Mouse (Mus musculus) layer of hippocampus, postnatal 14 days (tissue): ENCODE data around the gene Ripor1. TPM values are rescaled to one million over a fixed set of nuclear protein-coding genes. Genes with fewer than 3 reads are reported as not detected.

Source experiments
- DNase-seq, 2 experiments: peaks; one replicate each; pipeline ENCODE4 v3.0.0; 2021 to 2022; ENCODE audit warnings: low spot score in 2 of 2, mixed read lengths in 1 of 2
- microRNA-seq, 2 experiments: library from miRNA; unstranded; fragments of <30 nt; microRNA quantifications; one replicate each; pipeline ENCODE4 v1.2.0; 2021
- total RNA-seq, 2 experiments: library from RNA; stranded (reverse); gene quantifications; 2 replicates each; pipeline ENCODE4 v1.2.3; 2021

Ripor1 gene
- total RNA-seq, 2 experiments from 2014 or later: 81.6 to 86.9 TPM

GRCm38 (mm10) chr8:105624401-105624800, 19.3 kb downstream of the Ripor1 start:
- DNase-seq: peak in 1 of 2 experiments; percentile 84

GRCm38 (mm10) chr8:105624831-105625230, 19.8 kb downstream of the Ripor1 start:
- no peak for DNase-seq

- DNase-seq: no peak
Observed at GRCm38 (mm10) chr8:105626086-105626485, 21.0 kb downstream of the Ripor1 start.

GRCm38 (mm10) chr8:105629337-105629736, 24.3 kb downstream of the Ripor1 start:
- DNase-seq: no peak

- DNase-seq: no peak
Observed at GRCm38 (mm10) chr8:105634771-105635458, 29.9 kb downstream of the Ripor1 start.

GRCm38 (mm10) chr8:105635481-105635880, 30.4 kb downstream of the Ripor1 start:
- no peak for DNase-seq

GRCm38 (mm10) chr8:105636018-105636962, 31.2 kb downstream of the Ripor1 start, which contains the start of gene Ctcf:
Gene Ctcf (plus strand): TSS chr8:105636568.
- DNase-seq: peak; percentile 90 to 92

GRCm38 (mm10) chr8:105636963-105637510, 32.0 kb downstream of the Ripor1 start, which contains the start of gene Agrp:
Gene Agrp (minus strand): TSS chr8:105637393.
- peak in 1 of 2 experiments; percentile 69 for DNase-seq

- no peak for DNase-seq
Observed at GRCm38 (mm10) chr8:105637601-105638041, 32.6 kb downstream of the Ripor1 start.

GRCm38 (mm10) chr8:105638510-105638909, 33.5 kb downstream of the Ripor1 start:
- no peak for DNase-seq

GRCm38 (mm10) chr8:105639835-105640234, 34.8 kb downstream of the Ripor1 start:
- DNase-seq: no peak

- no peak for DNase-seq
Observed at GRCm38 (mm10) chr8:105640511-105640910, 35.5 kb downstream of the Ripor1 start.

GRCm38 (mm10) chr8:105645205-105645604, 40.1 kb downstream of the Ripor1 start:
- DNase-seq: no peak

- no peak for DNase-seq
Observed at GRCm38 (mm10) chr8:105648929-105649328, 43.9 kb downstream of the Ripor1 start.

- DNase-seq: no peak
Observed at GRCm38 (mm10) chr8:105657641-105658040, 52.6 kb downstream of the Ripor1 start.

GRCm38 (mm10) chr8:105661167-105661566, 56.1 kb downstream of the Ripor1 start:
- peak in 1 of 2 experiments; percentile 28 for DNase-seq

Small RNAs within 50 kb of the gene (microRNA-seq; reads per million reads assigned to microRNA genes)
- 1.4 to 2.0 reads per million in 2 experiments for gene Mir1966

Other genes with a start within 250 kb of the Ripor1 start
- gene Plekhg4, start 232.0 kb upstream of the Ripor1 start, total RNA-seq: 1 to 10 TPM in 1 of 2 experiments, under 1 TPM in 1; 0.81 to 1.2 TPM
- gene Kctd19, start 191.8 kb upstream of the Ripor1 start, total RNA-seq: not detected
- under 1 TPM; 0.60 to 0.78 TPM for gene Lrrc36, start 191.7 kb upstream of the Ripor1 start, total RNA-seq
- 10 to 100 TPM; 29.0 to 30.2 TPM for gene Tppp3, start 133.7 kb upstream of the Ripor1 start, total RNA-seq
- 10 to 100 TPM; 20.8 to 22.4 TPM for gene Zdhhc1, start 108.4 kb upstream of the Ripor1 start, total RNA-seq
- under 1 TPM; 0.18 to 0.21 TPM for gene Hsd11b2, start 86.5 kb upstream of the Ripor1 start, total RNA-seq
- gene Atp6v0d1, start 39.2 kb upstream of the Ripor1 start, total RNA-seq: 100 to 1,000 TPM; 321 to 323 TPM
- gene Ctcf, start 31.3 kb downstream of the Ripor1 start, total RNA-seq: 10 to 100 TPM; 60.4 to 64.1 TPM
- not detected for gene Agrp, start 32.1 kb downstream of the Ripor1 start, total RNA-seq
- 10 to 100 TPM; 64.7 to 68.4 TPM for gene Carmil2, start 81.0 kb downstream of the Ripor1 start, total RNA-seq
- 10 to 100 TPM; 42.8 to 43.5 TPM for gene Acd, start 95.8 kb downstream of the Ripor1 start, total RNA-seq
- 10 to 100 TPM; 36.8 to 38.4 TPM for gene Pard6a, start 95.9 kb downstream of the Ripor1 start, total RNA-seq
- gene 4933405L10Rik, start 102.4 kb downstream of the Ripor1 start, total RNA-seq: not detected
- gene Enkd1, start 103.0 kb downstream of the Ripor1 start, total RNA-seq: 1 to 10 TPM; 8.6 to 9.0 TPM
- gene Gfod2, start 153.4 kb downstream of the Ripor1 start, total RNA-seq: 10 to 100 TPM; 21.5 to 26.7 TPM
- 10 to 100 TPM; 25.5 to 26.0 TPM for gene Ranbp10, start 222.1 kb downstream of the Ripor1 start, total RNA-seq
- gene Tsnaxip1, start 222.5 kb downstream of the Ripor1 start, total RNA-seq: under 1 TPM; 0.24 to 0.85 TPM
- 10 to 100 TPM; 18.8 to 19.5 TPM for gene Cenpt, start 248.0 kb downstream of the Ripor1 start, total RNA-seq
- 10 to 100 TPM; 34.5 to 36.1 TPM for gene Thap11, start 249.9 kb downstream of the Ripor1 start, total RNA-seq